Mouse (Mus musculus) intestine, embryonic 16.5 days (tissue): Measurements from ENCODE around the gene BC030867. TPM values are rescaled to one million over a fixed set of nuclear protein-coding genes. Genes with fewer than 3 reads are reported as not detected.

Experiments used
- ATAC-seq: fragments of 200-750 bp; cut with Nextera tagmentation; 2 replicates; pipeline ENCODE4 v1.8.0; 2017; ENCODE audit warnings: moderate TSS enrichment, moderate library complexity
- H3K27ac ChIP-seq: fragments of 300-500 bp; sonication (generic); 2 replicates; pipeline ENCODE4 v1.5.1; 2014; ENCODE audit warnings: mild to moderate bottlenecking, low read length
- H3K27me3 ChIP-seq: fragments of 300-500 bp; sonication (generic); replicated peaks from 2 replicates; pipeline ENCODE4 v1.6.1; 2014; ENCODE audit warnings: low read length, control low read depth, mixed read lengths; ENCODE audit not compliant: control insufficient read depth, insufficient read depth
- H3K36me3 ChIP-seq: fragments of 300-500 bp; sonication (generic); 2 replicates; pipeline ENCODE4 v1.6.1; 2014; ENCODE audit warnings: low read length, control low read depth; ENCODE audit not compliant: control insufficient read depth, insufficient read depth
- H3K4me1 ChIP-seq: fragments of 300-500 bp; sonication (generic); 2 replicates; pipeline ENCODE4 v1.6.1; 2014; ENCODE audit warnings: low read length, control low read depth, mixed read lengths; ENCODE audit not compliant: control insufficient read depth, insufficient read depth
- H3K4me2 ChIP-seq: fragments of 300-500 bp; sonication (generic); 2 replicates; pipeline ENCODE4 v1.6.1; 2014; ENCODE audit warnings: low read depth, low read length, control low read depth
- H3K4me3 ChIP-seq: fragments of 300-500 bp; sonication (generic); 2 replicates; pipeline ENCODE4 v1.5.1; 2014; ENCODE audit warnings: mild to moderate bottlenecking, low read length
- H3K9ac ChIP-seq: fragments of 300-500 bp; sonication (generic); 2 replicates; pipeline ENCODE4 v1.6.1; 2014; ENCODE audit warnings: low read depth, low read length
- H3K9me3 ChIP-seq: fragments of 300-500 bp; sonication (generic); 2 replicates; pipeline ENCODE4 v1.6.1; 2016; ENCODE audit warnings: low read length, control low read depth; ENCODE audit not compliant: control insufficient read depth
- WGBS: fragments of 180-500 bp; shearing (Covaris S2); extraction: QIAGEN DNeasy Blood & Tissue Kit; methylation state at CpG from one replicate; pipeline ENCODE4 v1.1.7; 2014; 5-methylcytosine and 5-hydroxymethylcytosine counted together
- polyA plus RNA-seq: library from polyadenylated mRNA; unstranded; fragments of >200 nt; fragmentation: Nextera tagmentation; extraction: Ambion mirVana; gene quantifications from 2 replicates; pipeline ENCODE4 v1.2.1, GENCODE M21; 2015

BC030867 gene
- polyA plus RNA-seq, 1 experiment from 2014 or later, result 15.9 TPM

GRCm38 (mm10) chr11:102227270-102228190 lies 21.2 kb upstream of the BC030867 start:
- H3K9ac ChIP-seq, result peak overlapping the region; percentile 88
- peak overlapping the region; percentile 83 for H3K4me2 ChIP-seq
- H3K4me1 ChIP-seq, result peaks cover 50% of the 10 kb centered on the region
- 29% methylated on average over 12 of the region's 12 CpGs for WGBS
- no peaks in the 10 kb centered on the region for H3K27me3 ChIP-seq
- H3K27ac ChIP-seq, result peak overlapping the region; percentile 53
- no peaks in the 10 kb centered on the region for H3K9me3 ChIP-seq
- H3K4me3 ChIP-seq, result peak overlapping the region; percentile 81
- no peaks in the 10 kb centered on the region for H3K36me3 ChIP-seq
- ATAC-seq, result no peak

- Histone ChIP-seq H3K36me3 (no peaks in the 10 kb centered on the region), H3K4me2 (peak overlapping the region; percentile 83), H3K9me3 (no peaks in the 10 kb centered on the region), H3K27ac (peak overlapping the region; percentile 47; the same call in 1 of the 2 replicates), H3K4me1 (peaks cover 44% of the 10 kb centered on the region), H3K4me3 (peak overlapping the region; percentile 81), H3K27me3 (no peaks in the 10 kb centered on the region), H3K9ac (peak overlapping the region; percentile 88)
- no peak for ATAC-seq
- 26% methylated on average over 9 of the region's 9 CpGs for WGBS
These were observed 20.5 kb upstream of the BC030867 start for GRCm38 (mm10) chr11:102228191-102228545.

GRCm38 (mm10) chr11:102228646-102229268 lies 19.9 kb upstream of the BC030867 start:
- Histone ChIP-seq H3K36me3 (no peaks in the 10 kb centered on the region), H3K4me1 (peaks cover 39% of the 10 kb centered on the region), H3K4me3 (peak overlapping the region; percentile 81), H3K27ac (peak overlapping the region; percentile 82), H3K4me2 (peak overlapping the region; percentile 83), H3K9me3 (no peaks in the 10 kb centered on the region), H3K27me3 (no peaks in the 10 kb centered on the region), H3K9ac (peak overlapping the region; percentile 88)
- 11% methylated on average over 7 of the region's 7 CpGs for WGBS
- no peak for ATAC-seq

GRCm38 (mm10) chr11:102229331-102229953 lies 19.2 kb upstream of the BC030867 start:
- H3K27ac ChIP-seq, result peak overlapping the region; percentile 82
- H3K9me3 ChIP-seq, result no peaks in the 10 kb centered on the region
- peak overlapping the region; percentile 83 for H3K4me2 ChIP-seq
- peak; percentile 58 for ATAC-seq
- H3K36me3 ChIP-seq, result no peaks in the 10 kb centered on the region
- peaks cover 35% of the 10 kb centered on the region for H3K4me1 ChIP-seq
- WGBS, result under 1% methylated on average over 42 of the region's 47 CpGs
- H3K27me3 ChIP-seq, result no peaks in the 10 kb centered on the region
- peak overlapping the region; percentile 81 for H3K4me3 ChIP-seq
- H3K9ac ChIP-seq, result peak overlapping the region; percentile 88

- peak within 1 kb of the TSS; percentile 81 for H3K4me3 ChIP-seq
- peaks cover 27% of the 10 kb centered on the region for H3K4me1 ChIP-seq
- peak within 1 kb of the TSS; percentile 82 for H3K27ac ChIP-seq
- WGBS, result under 1% methylated on average over 34 of the region's 49 CpGs
- H3K9me3 ChIP-seq, result no peaks in the 10 kb centered on the region
- ATAC-seq, result peak; percentile 88
- H3K9ac ChIP-seq, result peak within 1 kb of the TSS; percentile 88
- H3K4me2 ChIP-seq, result peak within 1 kb of the TSS; percentile 83
- H3K27me3 ChIP-seq, result no peaks in the 10 kb centered on the region
- H3K36me3 ChIP-seq, result no peaks in the 10 kb centered on the region
These were observed 18.5 kb upstream of the BC030867 start, which contains the start of gene Hdac5 for GRCm38 (mm10) chr11:102230006-102230741. TSS of gene Hdac5 (minus strand) at chr11:102230166.

- H3K9me3 ChIP-seq, result no peaks in the 10 kb centered on the region
- ATAC-seq, result no peak
- H3K27me3 ChIP-seq, result no peaks in the 10 kb centered on the region
- H3K4me2 ChIP-seq, result no peak overlapping the region
- no peak overlapping the region for H3K4me3 ChIP-seq
- no peak overlapping the region for H3K27ac ChIP-seq
- no peak overlapping the region for H3K9ac ChIP-seq
- 46% methylated on average over 2 of the region's 2 CpGs for WGBS
- no peaks in the 10 kb centered on the region for H3K36me3 ChIP-seq
- peaks cover 9% of the 10 kb centered on the region; the same call in 1 of the 2 replicates for H3K4me1 ChIP-seq
These were observed 12.7 kb upstream of the BC030867 start for GRCm38 (mm10) chr11:102236022-102236421.

GRCm38 (mm10) chr11:102240636-102241035 lies 8.0 kb upstream of the BC030867 start:
- no peak overlapping the region for H3K4me2 ChIP-seq
- H3K9me3 ChIP-seq, result 0 out of 2 replicates have a peak, but pooled peaks cover 2% of the 10 kb centered on the region
- no peaks in the 10 kb centered on the region for H3K36me3 ChIP-seq
- peaks cover 19% of the 10 kb centered on the region for H3K4me1 ChIP-seq
- no peak for ATAC-seq
- no peak overlapping the region for H3K9ac ChIP-seq
- WGBS, result 82% methylated on average over 6 of the region's 6 CpGs
- no peaks in the 10 kb centered on the region for H3K27me3 ChIP-seq
- no peak overlapping the region for H3K4me3 ChIP-seq
- H3K27ac ChIP-seq, result no peak overlapping the region

GRCm38 (mm10) chr11:102241246-102241645 lies 7.4 kb upstream of the BC030867 start:
- H3K27me3 ChIP-seq, result no peaks in the 10 kb centered on the region
- H3K36me3 ChIP-seq, result no peaks in the 10 kb centered on the region
- H3K9me3 ChIP-seq, result 0 out of 2 replicates have a peak, but pooled peaks cover 2% of the 10 kb centered on the region
- H3K4me2 ChIP-seq, result no peak overlapping the region
- peak; percentile 85 for ATAC-seq
- no peak overlapping the region for H3K9ac ChIP-seq
- H3K4me1 ChIP-seq, result peaks cover 20% of the 10 kb centered on the region
- 61% methylated on average over 5 of the region's 5 CpGs for WGBS
- no peak overlapping the region for H3K4me3 ChIP-seq
- peak overlapping the region; percentile 24; the same call in 1 of the 2 replicates for H3K27ac ChIP-seq
